Mouse (Mus musculus): ENCODE measurements around the gene Sgms1.

Gene Sgms1

GRCm38 (mm10) chr19:32242153-32242552 lies 147.4 kb downstream of the Sgms1 start:
- DNase-seq (ENCODE audit: low spot score in 2 of 2): no peak

- no peak for DNase-seq (ENCODE audit: low spot score in 2 of 2)
Measured at GRCm38 (mm10) chr19:32240417-32240990, 149.0 kb downstream of the Sgms1 start.

GRCm38 (mm10) chr19:32239925-32240324 lies 149.6 kb downstream of the Sgms1 start:
- DNase-seq (ENCODE audit: low spot score in 2 of 2): no peak

GRCm38 (mm10) chr19:32239459-32239792 lies 150.1 kb downstream of the Sgms1 start:
- DNase-seq (ENCODE audit: low spot score in 2 of 2): no peak

- DNase-seq (ENCODE audit: low spot score in 2 of 2): no peak
Measured at GRCm38 (mm10) chr19:32238722-32239458, 150.6 kb downstream of the Sgms1 start.

- DNase-seq (ENCODE audit: low spot score in 2 of 2): no peak
Measured at GRCm38 (mm10) chr19:32237685-32238084, 151.8 kb downstream of the Sgms1 start.

GRCm38 (mm10) chr19:32237173-32237583 lies 152.3 kb downstream of the Sgms1 start:
- no peak for DNase-seq (ENCODE audit: low spot score in 2 of 2)

GRCm38 (mm10) chr19:32234717-32235434 lies 154.6 kb downstream of the Sgms1 start:
- no peak for DNase-seq (ENCODE audit: low spot score in 2 of 2)

- no peak for DNase-seq (ENCODE audit: low spot score in 2 of 2)
Measured at GRCm38 (mm10) chr19:32231292-32231691, 158.2 kb downstream of the Sgms1 start.

- no peak for DNase-seq (ENCODE audit: low spot score in 2 of 2)
Measured at GRCm38 (mm10) chr19:32230798-32231197, 158.7 kb downstream of the Sgms1 start.

GRCm38 (mm10) chr19:32230301-32230700 lies 159.2 kb downstream of the Sgms1 start:
- DNase-seq (ENCODE audit: low spot score in 2 of 2): no peak

- DNase-seq (ENCODE audit: low spot score in 2 of 2): no peak
Measured at GRCm38 (mm10) chr19:32229776-32230175, 159.7 kb downstream of the Sgms1 start.

- DNase-seq (ENCODE audit: low spot score in 2 of 2): no peak
Measured at GRCm38 (mm10) chr19:32227175-32227574, 162.3 kb downstream of the Sgms1 start.

GRCm38 (mm10) chr19:32225097-32225490 lies 164.4 kb downstream of the Sgms1 start:
- no peak for DNase-seq (ENCODE audit: low spot score in 2 of 2)

GRCm38 (mm10) chr19:32224318-32225096 lies 165.0 kb downstream of the Sgms1 start:
- no peak for DNase-seq (ENCODE audit: low spot score in 2 of 2)

- DNase-seq (ENCODE audit: low spot score in 2 of 2): no peak
Measured at GRCm38 (mm10) chr19:32223751-32224174, 165.8 kb downstream of the Sgms1 start.

- DNase-seq (ENCODE audit: low spot score in 2 of 2): no peak
Measured at GRCm38 (mm10) chr19:32222083-32222482, 167.4 kb downstream of the Sgms1 start.

- no peak for DNase-seq (ENCODE audit: low spot score in 2 of 2)
Measured at GRCm38 (mm10) chr19:32220991-32221390, 168.5 kb downstream of the Sgms1 start.

GRCm38 (mm10) chr19:32216710-32217109 lies 172.8 kb downstream of the Sgms1 start:
- DNase-seq (ENCODE audit: low spot score in 2 of 2): no peak

GRCm38 (mm10) chr19:32214905-32215806 lies 174.4 kb downstream of the Sgms1 start:
- DNase-seq (ENCODE audit: low spot score in 2 of 2): no peak

GRCm38 (mm10) chr19:32213577-32213976 lies 175.9 kb downstream of the Sgms1 start:
- DNase-seq (ENCODE audit: low spot score in 2 of 2): no peak

Data from frontal cortex, postnatal 25 days (tissue).